Mouse (Mus musculus) C2C12 (cell line): Measurements from ENCODE around the gene Gm4312.
"Not testable (repeated sequence)": the region's sequence is repeated elsewhere in the genome, so short reads cannot be mapped to it uniquely, and the experiment has no call there.

Experiments used
- CTCF ChIP-seq: IDR thresholded peaks from one replicate; pipeline ENCODE4 v1.5.1; 2011; ENCODE audit not compliant: control insufficient read depth, insufficient read depth, insufficient read length
- USF1 ChIP-seq: IDR thresholded peaks from one replicate; pipeline ENCODE4 v1.6.1; 2011; ENCODE audit warnings: low read depth, mild to moderate bottlenecking, control low read depth, moderate library complexity

DNA sequence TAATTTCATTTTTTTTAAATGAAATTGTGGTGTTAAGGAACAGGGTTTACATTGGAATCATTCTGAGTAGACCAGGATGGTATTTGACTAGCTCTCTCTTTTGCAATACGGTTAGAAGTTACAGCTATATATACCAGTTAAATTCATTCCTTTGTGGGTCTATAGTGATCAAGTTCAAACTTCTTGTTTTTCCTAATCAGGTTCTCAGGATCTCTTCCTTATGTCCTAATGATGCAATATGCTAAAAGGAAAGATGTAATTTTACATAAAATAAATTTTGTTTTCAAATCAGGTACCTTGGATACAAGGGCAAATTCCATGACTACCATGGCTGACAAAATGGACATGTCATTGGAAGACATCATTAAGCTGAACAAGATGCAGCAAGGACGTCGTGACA is 36.7 kb downstream of the Gm4312 start, which contains the start of gene Gm4303:
- not testable (repeated sequence) for TF ChIP-seq CTCF, USF1
